Mouse (Mus musculus): ENCODE measurements around the gene Eloa. TPM values are rescaled to one million over a fixed set of nuclear protein-coding genes. Genes with fewer than 3 reads are reported as not detected.

The Eloa gene
- polyA plus RNA-seq, 1 experiment = 17.2 TPM

- TF ChIP-seq MYOG (IDR thresholded peaks at IDR 0.05; ENCODE audit: control insufficient read depth in 1 of 3, insufficient read depth in 1 of 3, insufficient read length in 2 of 3, low read depth in 2 of 3) = no peak
Observed at GRCm38 (mm10) chr4:136035078-136035477, 13.5 kb upstream of the Eloa start.

GRCm38 (mm10) chr4:136033231-136033630, 11.7 kb upstream of the Eloa start:
- Histone ChIP-seq H3K27me3 (ENCODE audit: control insufficient read depth, insufficient read depth, insufficient read length) (no peaks in the 10 kb centered on the region), H3K4me3 (no peak overlapping the region), H3ac (ENCODE audit: control insufficient read depth, insufficient read length) (no peak overlapping the region), H3K79me2 (ENCODE audit: control insufficient read depth, insufficient read depth) (no peaks in the 10 kb centered on the region), H3K36me3 (ENCODE audit: control insufficient read depth, insufficient read depth) (no peaks in the 10 kb centered on the region), H3K4me2 (ENCODE audit: low read depth) (no peak overlapping the region)
- TF ChIP-seq POLR2A (IDR thresholded peaks at IDR 0.05; ENCODE audit: insufficient read length, low read depth) (no peak), REST (IDR thresholded peaks at IDR 0.05; ENCODE audit: insufficient read depth, insufficient read length) (no peak), MYOD1 (IDR thresholded peaks at IDR 0.05; ENCODE audit: control insufficient read depth in 1 of 3, insufficient read length in 2 of 3, low read depth in 2 of 3) (no peak), MYOG (IDR thresholded peaks at IDR 0.05; ENCODE audit: control insufficient read depth in 1 of 3, insufficient read depth in 1 of 3, insufficient read length in 2 of 3, low read depth in 2 of 3) (no peak), SRF (IDR thresholded peaks at IDR 0.05; ENCODE audit: control insufficient read depth, insufficient read length, low read depth) (no peak), MAX (IDR thresholded peaks at IDR 0.05; ENCODE audit: low read depth) (no peak), POLR2AphosphoS2 (IDR thresholded peaks at IDR 0.05; ENCODE audit: insufficient read length, low read depth) (no peak), E2F4 (IDR thresholded peaks at IDR 0.05; ENCODE audit: insufficient read depth) (no peak), TCF12 (IDR thresholded peaks at IDR 0.05; ENCODE audit: insufficient read depth, poor library complexity, severe bottlenecking) (no peak), CEBPB (IDR thresholded peaks at IDR 0.05; ENCODE audit: insufficient read depth, poor library complexity, severe bottlenecking) (no peak), TCF3 (IDR thresholded peaks at IDR 0.05; ENCODE audit: insufficient read length, low read depth) (no peak), USF1 (IDR thresholded peaks at IDR 0.05; ENCODE audit: low read depth) (no peak)

More at GRCm38 (mm10) chr4:136035078-136035477, 13.5 kb upstream of the Eloa start:
- no peak overlapping the region for H3K4me3 ChIP-seq
- no peaks in the 10 kb centered on the region for H3K36me3 ChIP-seq (ENCODE audit: control insufficient read depth, insufficient read depth)
- H3K4me2 ChIP-seq (ENCODE audit: low read depth) = no peak overlapping the region
- no peak overlapping the region for H3ac ChIP-seq (ENCODE audit: control insufficient read depth, insufficient read length)
- H3K79me2 ChIP-seq (ENCODE audit: control insufficient read depth, insufficient read depth) = no peaks in the 10 kb centered on the region
- H3K27me3 ChIP-seq (ENCODE audit: control insufficient read depth, insufficient read depth, insufficient read length) = no peaks in the 10 kb centered on the region

- Histone ChIP-seq H3K27me3 (ENCODE audit: control insufficient read depth, insufficient read depth, insufficient read length) (no peaks in the 10 kb centered on the region), H3K4me3 (no peak overlapping the region), H3ac (ENCODE audit: control insufficient read depth, insufficient read length) (no peak overlapping the region), H3K79me2 (ENCODE audit: control insufficient read depth, insufficient read depth) (no peaks in the 10 kb centered on the region), H3K36me3 (ENCODE audit: control insufficient read depth, insufficient read depth) (no peaks in the 10 kb centered on the region), H3K4me2 (ENCODE audit: low read depth) (no peak overlapping the region)
- TF ChIP-seq POLR2AphosphoS2 (IDR thresholded peaks at IDR 0.05; ENCODE audit: insufficient read length, low read depth) = no peak
Observed at GRCm38 (mm10) chr4:136030968-136031909, 9.7 kb upstream of the Eloa start.

- Histone ChIP-seq H3K36me3 (ENCODE audit: control insufficient read depth, insufficient read depth) (no peaks in the 10 kb centered on the region), H3K27me3 (ENCODE audit: control insufficient read depth, insufficient read depth, insufficient read length) (no peaks in the 10 kb centered on the region), H3K79me2 (ENCODE audit: control insufficient read depth, insufficient read depth) (no peaks in the 10 kb centered on the region), H3K4me3 (no peak overlapping the region), H3K4me2 (ENCODE audit: low read depth) (no peak overlapping the region), H3ac (ENCODE audit: control insufficient read depth, insufficient read length) (no peak overlapping the region)
- no peak for TF ChIP-seq USF1 (IDR thresholded peaks at IDR 0.05; ENCODE audit: low read depth)
- no peak for TF ChIP-seq POLR2AphosphoS2 (IDR thresholded peaks at IDR 0.05; ENCODE audit: insufficient read length, low read depth)
- no peak for TF ChIP-seq TCF12 (IDR thresholded peaks at IDR 0.05; ENCODE audit: insufficient read depth, poor library complexity, severe bottlenecking)
- no peak for TF ChIP-seq MYOD1 (IDR thresholded peaks at IDR 0.05; ENCODE audit: control insufficient read depth in 1 of 3, insufficient read length in 2 of 3, low read depth in 2 of 3)
- TF ChIP-seq MAX (IDR thresholded peaks at IDR 0.05; ENCODE audit: low read depth) = no peak
- TF ChIP-seq SRF (IDR thresholded peaks at IDR 0.05; ENCODE audit: control insufficient read depth, insufficient read length, low read depth) = no peak
- TF ChIP-seq CEBPB (IDR thresholded peaks at IDR 0.05; ENCODE audit: insufficient read depth, poor library complexity, severe bottlenecking) = no peak
- TF ChIP-seq REST (IDR thresholded peaks at IDR 0.05; ENCODE audit: insufficient read depth, insufficient read length) = no peak
- TF ChIP-seq TCF3 (IDR thresholded peaks at IDR 0.05; ENCODE audit: insufficient read length, low read depth) = no peak
- no peak for TF ChIP-seq MYOG (IDR thresholded peaks at IDR 0.05; ENCODE audit: control insufficient read depth in 1 of 3, insufficient read depth in 1 of 3, insufficient read length in 2 of 3, low read depth in 2 of 3)
- no peak for TF ChIP-seq POLR2A (IDR thresholded peaks at IDR 0.05; ENCODE audit: insufficient read length, low read depth)
- TF ChIP-seq E2F4 (IDR thresholded peaks at IDR 0.05; ENCODE audit: insufficient read depth) = no peak
Observed at GRCm38 (mm10) chr4:136028689-136029088, 7.1 kb upstream of the Eloa start.

- no peak for TF ChIP-seq SRF (IDR thresholded peaks at IDR 0.05; ENCODE audit: control insufficient read depth, insufficient read length, low read depth)
- TF ChIP-seq MAX (IDR thresholded peaks at IDR 0.05; ENCODE audit: low read depth) = no peak
- no peak for TF ChIP-seq USF1 (IDR thresholded peaks at IDR 0.05; ENCODE audit: low read depth)
- TF ChIP-seq CEBPB (IDR thresholded peaks at IDR 0.05; ENCODE audit: insufficient read depth, poor library complexity, severe bottlenecking) = no peak
- TF ChIP-seq TCF12 (IDR thresholded peaks at IDR 0.05; ENCODE audit: insufficient read depth, poor library complexity, severe bottlenecking) = no peak
- TF ChIP-seq POLR2AphosphoS2 (IDR thresholded peaks at IDR 0.05; ENCODE audit: insufficient read length, low read depth) = no peak
- TF ChIP-seq TCF3 (IDR thresholded peaks at IDR 0.05; ENCODE audit: insufficient read length, low read depth) = no peak
- no peak for TF ChIP-seq REST (IDR thresholded peaks at IDR 0.05; ENCODE audit: insufficient read depth, insufficient read length)
- no peak for TF ChIP-seq POLR2A (IDR thresholded peaks at IDR 0.05; ENCODE audit: insufficient read length, low read depth)
- no peak for TF ChIP-seq MYOG (IDR thresholded peaks at IDR 0.05; ENCODE audit: control insufficient read depth in 1 of 3, insufficient read depth in 1 of 3, insufficient read length in 2 of 3, low read depth in 2 of 3)
- TF ChIP-seq MYOD1 (IDR thresholded peaks at IDR 0.05; ENCODE audit: control insufficient read depth in 1 of 3, insufficient read length in 2 of 3, low read depth in 2 of 3) = no peak
- no peak for TF ChIP-seq E2F4 (IDR thresholded peaks at IDR 0.05; ENCODE audit: insufficient read depth)
Observed at GRCm38 (mm10) chr4:136028132-136028564, 6.6 kb upstream of the Eloa start.

More at GRCm38 (mm10) chr4:136028132-136028564, 6.6 kb upstream of the Eloa start:
- Histone ChIP-seq H3K4me3 (no peak overlapping the region), H3K79me2 (ENCODE audit: control insufficient read depth, insufficient read depth) (no peaks in the 10 kb centered on the region), H3K36me3 (ENCODE audit: control insufficient read depth, insufficient read depth) (no peaks in the 10 kb centered on the region), H3K27me3 (ENCODE audit: control insufficient read depth, insufficient read depth, insufficient read length) (no peaks in the 10 kb centered on the region), H3ac (ENCODE audit: control insufficient read depth, insufficient read length) (no peak overlapping the region), H3K4me2 (ENCODE audit: low read depth) (no peak overlapping the region)
